Mouse (Mus musculus): ENCODE measurements around the gene Unc13a. TPM values are rescaled to one million over a fixed set of nuclear protein-coding genes. Genes with fewer than 3 reads are reported as not detected.

The Unc13a gene
- polyA plus RNA-seq, 1 experiment from 2014 or later = 9.1 TPM

- Histone ChIP-seq H3K36me3 (ENCODE audit: control insufficient read depth, insufficient read depth, low read length) (no peaks in the 10 kb centered on the region), H3K27me3 (ENCODE audit: control insufficient read depth, insufficient read depth, low read length) (peaks cover 12% of the 10 kb centered on the region), H3K27ac (ENCODE audit: low read depth, low read length) (no peak overlapping the region), H3K4me1 (replicated peaks; ENCODE audit: control insufficient read depth, insufficient read depth, low read length) (peaks cover 9% of the 10 kb centered on the region), H3K9me3 (ENCODE audit: control insufficient read depth, low read length) (no peaks in the 10 kb centered on the region), H3K9ac (ENCODE audit: low read depth, low read length) (no peak overlapping the region), H3K4me2 (replicated peaks; ENCODE audit: low read depth, low read length) (no peak overlapping the region), H3K4me3 (ENCODE audit: low read depth, low read length) (no peak overlapping the region)
- ATAC-seq (ENCODE audit: low FRiP score) = no peak
- no peak for DNase-seq (ENCODE audit: low spot score)
- 84% methylated on average over 4 of the region's 4 CpGs for WGBS
Observed at GRCm38 (mm10) chr8:71596798-71597197, 74.8 kb downstream of the Unc13a start.

GRCm38 (mm10) chr8:71596384-71596783, 75.2 kb downstream of the Unc13a start:
- DNase-seq (ENCODE audit: low spot score) (no peak), ATAC-seq (ENCODE audit: low FRiP score) (no peak)
- no peak overlapping the region for H3K4me2 ChIP-seq (replicated peaks; ENCODE audit: low read depth, low read length)
- WGBS = 57% methylated on average over 6 of the region's 6 CpGs
- H3K4me3 ChIP-seq (ENCODE audit: low read depth, low read length) = no peak overlapping the region
- H3K9ac ChIP-seq (ENCODE audit: low read depth, low read length) = no peak overlapping the region
- H3K36me3 ChIP-seq (ENCODE audit: control insufficient read depth, insufficient read depth, low read length) = no peaks in the 10 kb centered on the region
- no peaks in the 10 kb centered on the region for H3K9me3 ChIP-seq (ENCODE audit: control insufficient read depth, low read length)
- H3K4me1 ChIP-seq (replicated peaks; ENCODE audit: control insufficient read depth, insufficient read depth, low read length) = peaks cover 9% of the 10 kb centered on the region
- H3K27ac ChIP-seq (ENCODE audit: low read depth, low read length) = no peak overlapping the region
- peaks cover 9% of the 10 kb centered on the region for H3K27me3 ChIP-seq (ENCODE audit: control insufficient read depth, insufficient read depth, low read length)

- peak; percentile 15; the same call in 1 of the 2 replicates for ATAC-seq (ENCODE audit: low FRiP score)
Observed at GRCm38 (mm10) chr8:71595862-71596261, 75.7 kb downstream of the Unc13a start.

GRCm38 (mm10) chr8:71594324-71594722, 77.2 kb downstream of the Unc13a start:
- no peaks in the 10 kb centered on the region for H3K9me3 ChIP-seq (ENCODE audit: control insufficient read depth, low read length)
- H3K4me3 ChIP-seq (ENCODE audit: low read depth, low read length) = no peak overlapping the region
- no peak overlapping the region for H3K27ac ChIP-seq (ENCODE audit: low read depth, low read length)
- ATAC-seq (ENCODE audit: low FRiP score) (no peak), DNase-seq (ENCODE audit: low spot score) (no peak)
- H3K27me3 ChIP-seq (ENCODE audit: control insufficient read depth, insufficient read depth, low read length) = no peaks in the 10 kb centered on the region
- H3K4me2 ChIP-seq (replicated peaks; ENCODE audit: low read depth, low read length) = no peak overlapping the region
- no peak overlapping the region for H3K9ac ChIP-seq (ENCODE audit: low read depth, low read length)
- H3K4me1 ChIP-seq (replicated peaks; ENCODE audit: control insufficient read depth, insufficient read depth, low read length) = peaks cover 13% of the 10 kb centered on the region
- WGBS = 93% methylated on average over 4 of the region's 4 CpGs
- H3K36me3 ChIP-seq (ENCODE audit: control insufficient read depth, insufficient read depth, low read length) = no peaks in the 10 kb centered on the region

More at GRCm38 (mm10) chr8:71595862-71596261, 75.7 kb downstream of the Unc13a start:
- Histone ChIP-seq H3K27me3 (ENCODE audit: control insufficient read depth, insufficient read depth, low read length) (peaks cover 7% of the 10 kb centered on the region), H3K27ac (ENCODE audit: low read depth, low read length) (no peak overlapping the region), H3K9me3 (ENCODE audit: control insufficient read depth, low read length) (no peaks in the 10 kb centered on the region), H3K36me3 (ENCODE audit: control insufficient read depth, insufficient read depth, low read length) (no peaks in the 10 kb centered on the region), H3K4me2 (replicated peaks; ENCODE audit: low read depth, low read length) (no peak overlapping the region), H3K9ac (ENCODE audit: low read depth, low read length) (no peak overlapping the region), H3K4me1 (replicated peaks; ENCODE audit: control insufficient read depth, insufficient read depth, low read length) (peaks cover 13% of the 10 kb centered on the region), H3K4me3 (ENCODE audit: low read depth, low read length) (no peak overlapping the region)
- 5% methylated on average over 27 of the region's 27 CpGs for WGBS
- DNase-seq (ENCODE audit: low spot score) = peak; percentile 90

GRCm38 (mm10) chr8:71593556-71594323, 77.8 kb downstream of the Unc13a start:
- DNase-seq (ENCODE audit: low spot score) = no peak
- H3K4me2 ChIP-seq (replicated peaks; ENCODE audit: low read depth, low read length) = no peak overlapping the region
- H3K4me3 ChIP-seq (ENCODE audit: low read depth, low read length) = no peak overlapping the region

GRCm38 (mm10) chr8:71592374-71593170, 79.0 kb downstream of the Unc13a start:
- WGBS = 4% methylated on average over 59 of the region's 60 CpGs
- ATAC-seq (ENCODE audit: low FRiP score) (peak; percentile 76), DNase-seq (ENCODE audit: low spot score) (no peak)
- Histone ChIP-seq H3K36me3 (ENCODE audit: control insufficient read depth, insufficient read depth, low read length) (no peaks in the 10 kb centered on the region), H3K4me1 (replicated peaks; ENCODE audit: control insufficient read depth, insufficient read depth, low read length) (peaks cover 13% of the 10 kb centered on the region), H3K9ac (ENCODE audit: low read depth, low read length) (peak overlapping the region; percentile 93), H3K9me3 (ENCODE audit: control insufficient read depth, low read length) (no peaks in the 10 kb centered on the region), H3K27me3 (ENCODE audit: control insufficient read depth, insufficient read depth, low read length) (no peaks in the 10 kb centered on the region), H3K4me2 (replicated peaks; ENCODE audit: low read depth, low read length) (peak overlapping the region; percentile 93), H3K27ac (ENCODE audit: low read depth, low read length) (peak overlapping the region; percentile 98), H3K4me3 (ENCODE audit: low read depth, low read length) (peak overlapping the region; percentile 89)

More at GRCm38 (mm10) chr8:71593556-71594323, 77.8 kb downstream of the Unc13a start:
- Histone ChIP-seq H3K9me3 (ENCODE audit: control insufficient read depth, low read length) (no peaks in the 10 kb centered on the region), H3K27ac (ENCODE audit: low read depth, low read length) (no peak overlapping the region), H3K4me1 (replicated peaks; ENCODE audit: control insufficient read depth, insufficient read depth, low read length) (peaks cover 13% of the 10 kb centered on the region), H3K9ac (ENCODE audit: low read depth, low read length) (no peak overlapping the region), H3K27me3 (ENCODE audit: control insufficient read depth, insufficient read depth, low read length) (no peaks in the 10 kb centered on the region), H3K36me3 (ENCODE audit: control insufficient read depth, insufficient read depth, low read length) (no peaks in the 10 kb centered on the region)
- WGBS = 92% methylated on average over 8 of the region's 8 CpGs
- ATAC-seq (ENCODE audit: low FRiP score) = no peak

- peak within 1 kb of the TSS; percentile 89 for H3K4me3 ChIP-seq (ENCODE audit: low read depth, low read length)
- DNase-seq (ENCODE audit: low spot score) = peak; percentile 98
- H3K4me2 ChIP-seq (replicated peaks; ENCODE audit: low read depth, low read length) = peak within 1 kb of the TSS; percentile 93
- no peaks in the 10 kb centered on the region for H3K9me3 ChIP-seq (ENCODE audit: control insufficient read depth, low read length)
- peak within 1 kb of the TSS; percentile 93 for H3K9ac ChIP-seq (ENCODE audit: low read depth, low read length)
- H3K27me3 ChIP-seq (ENCODE audit: control insufficient read depth, insufficient read depth, low read length) = no peaks in the 10 kb centered on the region
- H3K27ac ChIP-seq (ENCODE audit: low read depth, low read length) = peak within 1 kb of the TSS; percentile 98
- peak; percentile 87 for ATAC-seq (ENCODE audit: low FRiP score)
- H3K36me3 ChIP-seq (ENCODE audit: control insufficient read depth, insufficient read depth, low read length) = no peaks in the 10 kb centered on the region
- WGBS = under 1% methylated on average over 63 of the region's 71 CpGs
- H3K4me1 ChIP-seq (replicated peaks; ENCODE audit: control insufficient read depth, insufficient read depth, low read length) = peaks cover 13% of the 10 kb centered on the region
Observed at GRCm38 (mm10) chr8:71591471-71592373, 79.8 kb downstream of the Unc13a start, which contains the start of gene Pgls. Gene Pgls (plus strand): TSS chr8:71592176.

- DNase-seq (ENCODE audit: low spot score) (no peak), ATAC-seq (ENCODE audit: low FRiP score) (no peak)
- no peaks in the 10 kb centered on the region for H3K9me3 ChIP-seq (ENCODE audit: control insufficient read depth, low read length)
- 25% methylated on average over 5 of the region's 5 CpGs for WGBS
- H3K36me3 ChIP-seq (ENCODE audit: control insufficient read depth, insufficient read depth, low read length) = no peaks in the 10 kb centered on the region
- peak overlapping the region; percentile 98; the same call in 1 of the 2 replicates for H3K27ac ChIP-seq (ENCODE audit: low read depth, low read length)
- H3K4me1 ChIP-seq (replicated peaks; ENCODE audit: control insufficient read depth, insufficient read depth, low read length) = peaks cover 12% of the 10 kb centered on the region
- H3K4me2 ChIP-seq (replicated peaks; ENCODE audit: low read depth, low read length) = peak overlapping the region; percentile 93
- no peaks in the 10 kb centered on the region for H3K27me3 ChIP-seq (ENCODE audit: control insufficient read depth, insufficient read depth, low read length)
- H3K4me3 ChIP-seq (ENCODE audit: low read depth, low read length) = peak overlapping the region; percentile 89
- H3K9ac ChIP-seq (ENCODE audit: low read depth, low read length) = peak overlapping the region; percentile 93
Observed at GRCm38 (mm10) chr8:71591017-71591416, 80.5 kb downstream of the Unc13a start.
